Mouse (Mus musculus): ENCODE results near the gene Man1c1.

Gene Man1c1

DNA sequence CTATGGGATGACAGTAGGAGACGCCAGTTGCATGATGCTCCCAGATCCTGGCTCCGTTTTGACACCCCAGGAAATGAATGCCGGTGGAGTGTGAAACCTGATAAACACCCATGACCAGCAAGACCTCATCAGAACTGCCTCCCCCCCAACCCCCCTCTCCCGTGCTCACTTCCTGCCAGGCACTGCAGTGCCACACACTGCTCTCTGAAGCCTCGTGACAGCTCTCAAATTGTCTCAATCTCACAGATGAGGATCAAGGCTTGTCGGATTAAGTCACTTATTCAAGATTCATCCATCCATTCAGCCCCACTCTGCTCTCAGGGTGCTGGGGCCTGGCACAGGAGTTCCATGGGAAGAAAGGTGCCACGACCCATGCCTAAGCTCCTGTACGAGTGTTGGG, 102.7 kb downstream of the Man1c1 start:
- no peak for DNase-seq

DNA sequence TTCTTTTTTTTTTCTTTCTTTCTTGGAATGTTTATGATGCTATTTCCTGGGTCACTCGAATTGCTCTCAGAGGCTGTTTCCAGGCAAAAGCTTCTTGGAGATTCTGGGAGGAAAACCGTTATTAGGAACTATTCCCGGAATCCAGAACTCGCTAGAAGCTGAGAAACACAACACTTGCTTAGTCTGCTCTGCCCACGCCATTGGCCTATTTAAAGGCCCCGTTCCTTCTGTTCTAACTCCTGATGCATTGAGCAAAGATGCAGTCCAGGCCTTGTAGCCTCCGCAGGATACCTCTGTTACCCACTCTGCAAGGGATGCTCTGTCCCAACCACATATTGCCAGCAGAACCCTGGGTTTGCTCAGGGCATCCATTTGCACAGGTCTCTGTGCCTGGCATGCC, 103.3 kb downstream of the Man1c1 start:
- DNase-seq: no peak

DNA sequence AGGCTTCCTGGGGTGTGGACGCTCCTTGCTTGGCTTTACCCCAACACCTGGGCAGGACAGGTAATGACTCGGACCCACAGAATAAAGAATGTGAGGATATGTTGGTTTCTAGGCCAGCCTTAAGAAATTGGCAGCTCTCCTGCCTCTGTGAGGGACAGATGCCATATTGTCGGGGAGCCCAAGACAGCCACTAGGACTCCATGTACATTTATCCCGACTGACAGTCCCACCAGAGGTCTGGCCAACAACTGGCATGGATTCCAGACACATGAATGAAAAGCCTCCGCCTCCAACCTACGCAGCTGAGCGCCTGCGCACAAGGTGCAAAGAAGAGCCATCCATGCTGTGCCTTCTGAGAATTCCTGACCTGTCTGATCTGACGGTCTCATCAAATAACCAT, 104.0 kb downstream of the Man1c1 start:
- no peak for DNase-seq

DNA sequence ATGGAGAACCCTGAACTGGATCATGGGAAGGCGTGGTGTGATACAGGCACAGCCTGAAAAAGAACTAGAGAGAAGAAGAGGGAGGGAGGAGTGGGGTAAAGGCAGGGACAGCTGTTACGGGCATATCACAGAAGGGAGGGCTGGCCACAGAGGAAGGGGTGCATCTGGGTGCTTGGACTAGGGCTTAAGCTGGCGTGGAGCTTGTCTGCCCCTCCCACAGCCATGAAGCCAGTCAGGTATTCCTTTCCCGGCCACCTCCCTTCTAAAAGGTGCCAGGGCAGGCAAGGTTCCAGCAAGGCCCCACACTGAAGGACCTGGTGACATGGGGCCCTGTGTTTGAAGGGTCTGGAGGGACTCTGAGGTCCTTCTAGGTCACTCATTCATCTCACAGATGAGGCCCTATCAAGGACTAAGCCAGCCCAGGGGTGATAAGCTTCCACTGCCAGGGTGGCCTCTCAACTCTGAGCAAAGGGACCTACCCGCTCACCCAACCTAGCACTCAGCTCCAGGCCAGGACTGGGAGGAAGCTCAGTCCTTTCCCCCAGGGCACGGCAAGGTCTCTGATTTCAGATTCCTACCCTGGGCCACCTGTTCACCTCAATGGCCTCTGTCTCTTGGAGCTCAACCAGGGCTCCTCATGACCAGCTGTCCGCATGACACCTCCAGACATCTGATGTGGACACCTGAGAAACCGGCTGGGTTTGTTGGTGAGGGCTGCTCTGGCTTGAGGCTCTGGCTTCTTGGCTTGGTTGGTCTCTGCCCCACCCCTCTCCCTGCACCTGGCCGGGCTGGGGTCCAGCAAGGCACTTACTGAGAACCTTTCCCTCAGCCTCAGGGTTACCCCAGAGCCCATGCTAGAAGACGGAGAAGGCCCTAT, 107.0 kb downstream of the Man1c1 start:
- DNase-seq: no peak

DNA sequence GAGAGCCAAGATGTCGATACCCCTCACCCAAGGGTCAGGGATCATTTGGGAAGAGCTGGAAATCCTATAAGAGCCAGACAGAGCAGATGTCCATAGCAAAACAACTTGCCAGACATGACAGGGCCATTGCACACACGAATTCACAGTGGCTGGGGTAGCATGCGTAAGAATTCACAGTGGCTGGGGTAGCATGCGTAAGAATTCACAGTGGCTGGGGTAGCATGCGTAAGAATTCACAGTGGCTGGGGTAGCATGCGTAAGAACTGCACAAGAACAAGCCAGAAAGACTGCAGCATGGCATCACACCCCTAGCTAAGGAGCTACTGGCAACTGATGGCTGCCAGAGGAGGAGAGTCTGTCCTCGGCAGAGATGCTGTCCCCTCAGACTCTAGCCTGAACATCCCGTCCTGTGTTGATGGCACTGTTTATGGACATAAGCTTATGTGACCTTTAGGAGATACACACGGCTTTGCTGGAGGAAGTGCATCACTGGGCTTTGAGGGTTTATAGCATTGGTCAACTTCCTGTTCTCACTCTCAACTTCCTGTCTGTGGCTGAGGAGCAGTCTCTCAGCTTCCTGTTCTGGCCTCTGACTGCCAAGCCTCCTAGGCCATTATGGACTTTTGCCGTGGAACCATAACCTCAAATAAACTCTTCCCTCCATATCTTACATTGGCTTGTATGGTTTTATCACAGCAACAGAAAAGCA, 109.2 kb downstream of the Man1c1 start:
- no peak for DNase-seq

DNA sequence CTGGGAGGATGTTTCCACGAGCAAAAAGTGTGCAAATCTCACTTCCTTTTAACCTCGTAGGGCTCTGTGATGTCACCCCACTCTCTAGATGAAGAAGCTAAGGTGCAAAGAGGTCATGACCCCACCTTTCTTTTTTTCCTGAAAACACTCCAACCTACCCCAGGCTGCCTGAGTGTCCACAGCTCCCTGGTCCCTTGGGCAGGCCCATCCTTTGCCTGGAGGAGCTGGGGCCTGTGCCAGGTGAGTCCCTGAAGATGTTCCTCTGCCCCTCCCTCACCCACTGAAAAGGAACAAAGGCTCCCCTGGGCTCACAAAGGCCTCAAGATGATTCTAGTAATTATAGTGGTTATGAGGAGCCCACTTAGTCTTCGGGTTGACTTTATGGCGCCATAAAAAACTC, 111.6 kb downstream of the Man1c1 start:
- no peak for DNase-seq

DNA sequence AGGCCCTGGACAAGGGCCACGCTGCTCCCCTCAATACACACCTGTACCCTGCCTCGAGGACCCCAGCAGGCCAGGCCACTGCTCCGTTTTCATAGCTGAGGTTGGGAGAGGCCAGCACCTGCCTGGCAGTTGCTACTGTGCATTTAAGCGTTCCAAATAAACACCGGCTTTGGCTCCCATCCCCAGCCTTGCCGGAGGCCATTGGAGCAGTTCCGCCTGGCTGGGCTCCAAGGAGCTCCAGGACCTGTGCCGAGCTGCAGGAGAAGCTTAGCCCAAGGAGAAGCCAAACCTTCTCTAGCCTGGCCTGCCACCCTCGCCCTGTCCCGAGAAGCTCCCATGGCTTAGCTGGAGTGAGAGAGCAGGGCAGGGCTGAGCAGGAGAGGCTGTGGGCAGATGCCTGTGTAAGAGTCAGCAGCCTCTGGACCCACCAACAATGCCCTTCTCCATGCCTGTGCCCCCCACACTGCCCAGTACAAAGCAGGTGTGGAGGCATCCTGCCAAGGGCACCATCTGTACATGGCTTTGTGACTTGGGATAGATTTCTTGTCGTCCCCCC, 112.5 kb downstream of the Man1c1 start:
- peak; percentile 89 for DNase-seq

DNA sequence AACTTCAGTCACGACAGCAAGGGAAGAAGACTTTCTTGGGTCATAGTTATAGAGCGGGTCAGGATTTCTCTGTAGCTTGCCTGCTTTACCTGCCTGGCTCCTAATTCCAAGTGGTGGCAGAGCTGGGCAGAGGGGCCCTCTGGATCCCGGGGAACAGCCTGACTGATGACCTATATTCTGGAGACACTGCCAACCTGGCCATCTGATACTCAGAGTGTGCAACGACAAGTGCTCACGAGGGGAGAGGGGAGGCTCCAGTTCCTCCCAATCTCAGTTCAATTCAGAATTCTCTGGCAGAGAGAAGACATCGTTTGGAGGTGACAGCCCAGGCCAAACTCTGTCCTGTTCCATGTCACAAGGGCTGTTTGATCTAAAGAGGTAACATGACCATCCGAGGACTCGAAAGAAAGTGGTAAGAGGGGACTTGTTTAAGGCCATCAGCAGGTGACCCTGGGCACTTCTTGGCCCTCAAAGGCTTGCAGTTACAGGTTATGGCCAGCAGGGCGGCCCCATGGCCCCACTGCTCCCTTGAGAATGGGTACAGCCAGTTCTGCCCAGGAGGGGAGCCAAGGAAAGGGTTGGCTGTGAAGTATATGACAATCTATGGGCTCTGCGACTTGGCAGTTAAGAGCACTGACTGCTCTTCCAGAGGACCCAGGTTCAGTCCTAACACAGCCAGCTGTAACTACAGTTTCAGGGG, 113.7 kb downstream of the Man1c1 start:
- DNase-seq: no peak

DNA sequence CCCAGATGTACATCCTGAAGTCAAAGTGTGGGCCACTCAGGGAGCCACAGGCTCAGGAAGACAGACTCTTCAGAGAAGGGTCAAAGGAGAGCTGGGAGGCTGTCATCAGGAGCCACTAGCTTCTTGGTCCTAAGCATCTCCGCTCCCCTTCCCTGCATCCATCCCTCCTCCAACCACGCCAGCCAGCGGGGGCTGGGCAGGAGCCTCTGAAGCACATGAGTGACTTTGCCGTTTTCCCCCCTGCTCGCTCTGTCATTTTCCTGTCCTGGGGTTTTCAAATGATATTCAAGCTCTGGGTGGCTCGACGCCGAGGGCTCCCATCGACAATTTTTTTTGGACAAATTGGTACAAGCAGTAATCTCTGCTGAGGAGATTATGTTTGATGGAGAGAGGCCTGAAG, 114.3 kb downstream of the Man1c1 start:
- DNase-seq: no peak

DNA sequence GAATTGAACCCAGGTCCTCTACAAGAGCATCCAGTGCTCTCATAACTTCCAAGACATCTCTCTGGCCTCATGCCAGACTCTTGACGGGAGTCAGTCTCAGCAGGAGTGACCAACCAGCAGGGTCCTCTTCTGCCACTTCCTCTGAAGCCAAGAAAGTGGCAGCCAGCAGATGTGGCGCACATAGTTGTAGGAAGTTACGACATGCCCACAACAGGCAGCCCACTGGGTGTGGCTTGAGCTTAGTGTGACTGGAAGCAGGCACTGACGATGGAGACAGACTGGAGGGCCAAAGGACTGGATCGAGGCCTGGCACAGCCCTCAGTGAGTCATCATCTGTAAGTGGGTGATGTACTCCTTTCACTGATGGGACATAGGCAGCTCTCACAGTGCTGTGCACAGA, 115.1 kb downstream of the Man1c1 start:
- DNase-seq: no peak

DNA sequence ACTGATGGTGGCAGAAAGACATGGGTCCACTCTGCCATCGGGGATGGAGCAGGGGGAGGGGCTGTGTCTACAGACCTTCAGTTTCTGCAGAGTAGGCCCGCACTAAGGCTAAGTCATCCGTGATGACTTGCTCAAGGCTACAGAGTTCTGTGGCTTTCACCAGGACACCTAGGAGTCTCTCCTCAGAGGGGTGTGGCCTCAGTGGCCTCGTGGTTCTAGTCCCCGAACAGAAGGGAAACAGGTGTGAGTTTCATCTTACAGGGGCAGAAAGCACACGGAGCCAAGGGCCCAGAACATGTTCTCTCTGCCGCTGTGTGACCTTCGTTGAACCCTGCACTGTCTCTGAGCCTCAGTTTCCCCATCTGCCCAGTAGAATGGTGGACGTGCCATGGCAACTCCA, 115.8 kb downstream of the Man1c1 start:
- no peak for DNase-seq

DNA sequence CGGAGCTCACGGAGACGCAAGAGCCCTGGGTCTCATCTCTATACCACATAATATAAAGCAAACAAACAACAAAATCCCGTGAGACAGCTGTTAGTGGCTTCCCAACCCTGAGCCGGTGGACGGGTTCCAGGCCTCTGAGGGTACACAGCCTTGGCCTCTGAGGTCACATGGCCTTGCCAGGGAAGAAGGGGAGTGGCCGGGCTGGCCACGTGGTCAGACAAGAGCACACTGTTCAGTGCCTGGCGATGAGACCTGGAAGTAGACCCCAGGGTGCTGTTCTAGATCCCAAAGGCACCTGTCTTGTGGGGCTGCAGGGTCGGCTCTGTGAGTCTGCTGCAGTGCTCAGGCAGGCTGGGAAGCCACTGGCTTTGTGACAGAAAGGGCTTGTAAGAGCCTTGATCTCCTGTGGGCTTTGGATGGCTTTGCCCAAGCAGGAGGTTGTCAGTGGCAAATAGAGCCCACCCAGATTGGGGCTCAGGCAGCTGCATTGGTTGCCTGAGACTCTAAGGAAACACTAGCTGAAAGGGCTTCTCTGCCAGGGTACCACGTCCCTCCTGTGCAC, 116.4 kb downstream of the Man1c1 start:
- no peak for DNase-seq

DNA sequence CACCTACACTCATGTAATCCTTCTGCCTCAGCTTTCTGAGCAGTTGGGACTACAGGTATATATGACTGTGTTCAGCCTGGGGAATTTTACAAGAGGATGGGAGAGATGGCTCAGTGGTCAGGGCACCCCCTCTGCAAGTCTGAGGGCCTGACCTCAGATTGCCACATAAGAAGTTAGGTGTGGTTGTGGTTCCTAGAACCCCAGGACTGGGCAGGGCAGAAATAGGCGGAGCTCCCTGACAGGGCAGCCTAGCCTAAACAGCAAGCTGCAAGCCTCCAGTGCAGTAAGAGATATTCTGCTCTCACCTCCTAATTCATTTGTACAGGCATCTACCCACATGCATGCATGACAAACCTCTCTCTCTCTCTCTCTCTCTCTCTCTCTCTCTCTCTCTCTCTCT, 117.5 kb downstream of the Man1c1 start:
- no peak for DNase-seq

DNA sequence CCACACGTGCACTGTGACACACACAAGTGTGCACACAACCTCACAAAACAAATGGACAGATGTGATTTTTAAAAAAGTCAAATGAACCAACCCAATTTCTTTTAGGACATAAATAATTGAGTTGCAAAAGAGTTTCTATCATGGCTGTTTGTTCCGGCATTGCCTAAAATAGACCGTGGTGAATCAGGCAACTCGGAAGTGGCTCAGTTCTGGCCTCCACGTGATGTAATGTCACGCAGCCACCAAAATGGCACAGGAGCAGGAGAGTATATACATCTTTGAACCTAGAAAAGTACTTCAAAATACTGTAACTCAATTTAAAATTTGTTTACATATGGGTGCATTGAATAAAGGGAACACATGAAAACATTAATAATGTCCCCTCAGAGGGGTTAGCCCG, 118.0 kb downstream of the Man1c1 start:
- no peak for DNase-seq

DNA sequence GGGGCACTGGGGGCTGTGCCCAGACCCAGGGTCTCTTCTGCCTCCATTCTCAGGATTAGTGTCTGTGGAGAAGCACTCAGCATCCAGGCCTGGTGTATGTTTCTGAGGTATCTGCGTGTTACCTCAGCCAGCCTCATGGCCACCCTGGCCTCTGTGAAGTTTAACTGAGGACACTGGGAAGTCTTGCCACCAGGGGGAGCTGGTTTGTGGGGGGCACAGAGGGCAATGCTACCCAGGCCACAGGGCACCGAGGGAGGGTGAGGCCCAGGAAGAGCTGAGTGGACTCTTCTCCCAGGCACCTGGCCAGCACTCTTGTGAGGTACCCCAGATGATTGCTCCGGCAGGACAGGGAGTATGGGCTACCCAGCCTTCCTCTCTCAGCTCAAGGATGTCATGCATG, 120.6 kb downstream of the Man1c1 start:
- peak; percentile 61 for DNase-seq

DNA sequence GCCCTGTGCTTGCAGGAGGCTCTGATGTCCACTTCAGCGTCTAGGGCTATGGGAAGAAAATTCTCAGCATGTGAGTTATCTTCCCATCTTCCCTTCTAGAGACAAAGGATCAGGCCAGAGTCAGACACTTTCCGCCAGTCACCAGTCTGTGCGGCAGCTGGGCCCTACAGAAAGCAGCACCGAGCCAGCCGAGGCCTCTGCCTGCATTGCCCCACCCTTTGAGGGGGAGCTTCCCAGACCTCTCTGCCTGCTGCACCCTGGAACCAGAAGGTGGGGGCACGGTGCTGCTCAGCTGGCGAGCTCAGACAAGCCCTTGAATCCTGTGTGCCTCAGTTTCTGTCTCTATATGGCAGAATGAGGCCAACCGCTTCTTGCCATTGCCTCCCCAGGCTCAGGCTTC, 122.7 kb downstream of the Man1c1 start:
- no peak for DNase-seq

DNA sequence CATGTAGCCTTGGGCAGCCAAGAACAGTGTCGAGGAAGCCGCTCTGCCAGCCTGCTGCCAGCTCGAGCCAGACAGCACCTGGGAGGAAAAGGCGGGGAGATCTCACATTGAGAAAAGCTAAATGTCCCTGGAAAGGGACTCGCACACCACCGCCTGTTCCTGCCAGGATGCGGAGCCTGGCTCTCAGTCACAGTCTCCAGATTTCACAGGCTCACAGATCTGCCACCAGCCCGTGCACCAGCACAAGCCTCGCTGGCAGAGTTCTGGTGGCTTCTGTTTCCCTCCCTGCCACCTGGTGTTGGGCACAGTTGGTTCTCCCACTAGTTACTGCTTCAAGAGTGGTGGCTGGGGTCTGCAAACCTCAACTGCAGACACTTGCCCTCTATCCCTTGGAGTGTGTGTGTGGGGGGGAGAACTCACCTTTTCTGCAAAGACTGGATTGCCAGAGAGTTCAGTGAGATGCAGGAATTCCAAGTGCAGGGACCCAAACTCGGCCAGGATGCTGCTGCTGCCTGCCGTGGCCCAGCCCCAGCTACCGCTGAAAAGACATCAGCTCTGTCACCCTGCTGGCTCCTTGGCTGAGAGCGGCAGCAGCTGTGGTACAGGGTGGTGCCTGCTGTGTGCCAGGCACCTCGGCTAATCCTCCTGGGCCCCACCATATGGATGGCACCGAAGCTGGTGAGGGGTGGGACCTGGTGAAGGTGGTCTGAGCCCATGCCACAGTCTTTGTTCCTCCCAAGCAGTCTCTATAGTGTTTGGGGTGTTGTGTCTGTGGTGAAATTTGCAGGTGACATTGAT, 123.5 kb downstream of the Man1c1 start:
- no peak for DNase-seq

DNA sequence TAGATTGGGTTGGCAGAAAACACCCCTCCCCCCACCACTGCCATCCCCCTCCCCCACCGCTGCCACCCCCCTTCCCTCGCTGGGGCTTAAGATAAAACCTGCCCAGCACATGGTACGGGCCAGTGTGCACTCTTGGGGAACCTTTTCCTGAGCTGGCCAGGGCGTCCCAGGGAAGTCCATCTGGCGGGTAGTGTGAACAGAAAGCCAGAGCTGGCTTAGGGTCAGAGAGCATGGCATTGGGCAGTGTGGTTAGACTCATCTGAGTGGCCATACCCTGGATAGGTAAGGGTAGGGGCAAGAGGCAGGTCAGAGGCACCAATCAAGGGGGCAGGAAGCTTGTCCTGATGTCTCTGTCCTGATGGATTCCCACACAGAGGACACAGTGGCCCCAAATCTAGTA, 124.5 kb downstream of the Man1c1 start:
- DNase-seq: no peak

DNA sequence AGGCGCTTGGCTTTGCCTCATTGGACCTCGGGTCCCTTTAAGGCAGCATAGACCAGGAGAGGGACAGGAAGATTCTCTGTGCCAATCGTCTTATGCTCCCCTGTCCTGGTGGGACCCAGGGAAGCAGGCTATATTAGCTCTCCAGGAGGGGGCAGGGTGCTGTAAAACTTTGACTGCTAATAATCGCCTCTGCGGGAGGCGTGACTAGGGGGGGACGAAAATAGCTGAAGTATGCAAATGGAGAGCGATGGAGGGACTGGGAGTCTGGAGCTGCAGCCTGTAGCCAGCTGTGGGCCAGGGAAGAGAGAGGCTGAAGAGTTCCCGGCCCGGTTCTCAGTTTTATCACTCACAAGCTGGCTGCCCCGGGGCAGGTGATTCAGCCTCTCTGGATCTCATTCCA, 124.9 kb downstream of the Man1c1 start:
- peak; percentile 75 for DNase-seq

DNA sequence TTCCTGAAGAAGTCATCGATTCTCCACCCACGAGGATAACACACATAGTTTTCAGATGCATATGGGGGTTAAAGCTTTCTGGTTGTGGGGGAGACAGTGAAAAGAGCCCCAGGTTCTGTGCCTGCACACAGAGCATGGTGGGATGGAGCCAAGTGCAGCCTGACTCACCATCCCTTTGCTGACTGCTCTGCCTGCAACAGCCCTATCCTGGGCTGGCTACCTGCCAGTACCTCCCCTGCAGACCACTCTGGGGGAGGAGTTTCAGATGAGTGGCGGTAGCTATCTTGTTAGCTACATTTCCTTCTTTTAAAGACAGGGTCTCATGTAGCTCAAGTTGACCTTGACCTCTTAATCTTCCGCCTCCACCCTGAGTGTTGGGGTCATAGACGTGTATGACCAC, 125.7 kb downstream of the Man1c1 start:
- DNase-seq: no peak

DNA sequence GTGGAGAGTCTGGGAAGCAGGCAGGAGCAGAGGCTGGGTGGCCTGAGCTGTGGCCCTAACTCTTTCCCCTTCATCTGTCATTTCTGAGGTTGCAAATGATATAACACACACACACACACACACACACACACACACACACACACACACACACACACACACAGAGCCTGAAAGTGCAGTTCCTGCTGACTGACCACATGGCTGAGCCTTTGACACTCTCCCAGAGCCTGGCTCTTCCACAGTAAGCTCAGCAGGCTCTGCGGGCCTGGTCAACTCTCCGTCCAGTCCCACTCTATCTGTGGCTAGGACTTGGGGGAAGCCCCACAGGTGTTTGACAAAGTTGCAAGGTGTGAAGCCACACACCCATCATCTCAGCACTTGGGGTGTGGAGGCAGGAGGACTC, 126.8 kb downstream of the Man1c1 start:
- no peak for DNase-seq

DNA sequence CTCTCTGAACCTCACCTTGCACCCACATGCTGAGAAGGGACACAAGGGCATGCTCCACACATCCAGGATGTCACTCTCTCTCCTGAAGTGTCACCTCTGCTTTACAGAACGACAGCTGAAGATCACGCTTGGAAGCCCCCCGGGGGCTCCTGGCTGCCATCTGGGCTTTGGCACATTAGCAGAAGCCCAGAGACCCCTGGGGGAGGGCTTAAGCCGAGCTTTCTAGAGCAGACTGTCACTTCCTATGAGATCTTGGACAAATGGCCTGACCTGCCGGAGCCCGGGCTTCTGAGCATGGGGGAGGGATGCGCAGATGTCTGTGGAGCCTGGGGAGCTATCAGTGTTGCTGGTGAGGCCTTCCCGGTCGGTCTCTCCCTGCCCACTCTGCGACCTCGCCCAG, 128.6 kb downstream of the Man1c1 start:
- DNase-seq: no peak
